Mouse (Mus musculus) forelimb bud, embryonic 11.5 days (tissue): ENCODE data around the gene Pea15a.

ENCODE experiments used
- DNase-seq: peaks from one replicate; pipeline ENCODE4 v3.0.0-alpha.2; 2012; ENCODE audit warnings: low read depth, low spot score

Pea15a gene

GRCm38 (mm10) chr1:172179102-172179501 is 27.5 kb downstream of the Pea15a start:
- DNase-seq, result no peak

DNA sequence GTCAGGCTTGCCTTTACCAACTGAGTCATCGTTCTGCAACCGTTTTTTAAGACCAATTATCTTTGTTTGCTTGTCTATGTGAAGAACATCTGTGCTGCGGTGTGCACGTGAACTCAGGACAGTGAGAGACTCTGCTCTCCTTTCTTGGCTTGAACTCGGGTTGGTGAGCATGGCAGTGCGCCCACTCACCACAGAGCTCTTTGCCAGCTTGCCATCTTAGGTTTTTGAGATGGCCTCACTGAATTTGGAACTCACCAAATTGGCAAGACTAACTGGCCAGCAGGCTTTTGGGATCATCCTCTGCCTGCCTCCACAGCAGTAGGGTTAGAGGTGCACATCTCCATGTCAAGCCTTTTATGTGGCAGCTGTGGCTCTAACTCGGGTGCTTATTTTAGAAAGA is 28.8 kb downstream of the Pea15a start:
- DNase-seq, result no peak

DNA sequence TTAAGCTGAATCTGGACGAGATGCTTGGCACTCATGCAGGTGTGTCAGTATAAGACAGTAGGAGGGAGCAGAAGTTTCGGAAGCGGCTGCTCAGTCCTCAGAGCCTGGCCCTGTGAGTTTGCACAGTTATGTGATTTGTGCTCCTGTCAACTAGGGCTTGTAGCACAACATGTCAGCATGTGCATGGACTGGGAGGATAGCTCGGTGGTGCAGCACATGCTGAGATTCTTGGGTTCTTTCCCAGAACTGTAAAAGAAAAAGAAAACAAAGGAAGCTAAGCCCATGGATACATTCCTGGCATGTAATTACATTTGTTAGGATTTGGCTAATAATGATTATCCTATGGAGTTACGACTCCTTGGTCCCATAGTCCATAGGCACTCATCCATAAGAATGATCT is 33.4 kb downstream of the Pea15a start:
- no peak for DNase-seq

GRCm38 (mm10) chr1:172172381-172172780 is 34.2 kb downstream of the Pea15a start:
- no peak for DNase-seq

DNA sequence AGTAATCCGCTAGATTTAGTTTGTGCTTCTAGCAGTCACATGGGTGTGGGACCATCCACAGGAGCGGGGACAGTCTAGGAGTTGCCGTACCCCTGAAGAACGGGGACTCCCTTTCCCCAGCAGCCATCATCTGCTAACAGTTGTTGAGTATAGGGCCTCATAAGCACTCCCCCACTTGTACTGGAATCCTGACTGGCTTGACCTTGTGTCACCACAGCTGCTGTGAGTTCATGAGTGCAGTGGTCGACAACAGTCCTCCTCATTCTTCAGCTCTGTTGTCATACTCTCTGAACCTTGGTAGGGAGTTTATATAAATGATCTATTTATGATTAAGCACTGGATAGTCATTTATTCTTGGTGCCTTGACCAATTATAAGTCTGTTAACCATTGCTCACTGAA is 36.8 kb downstream of the Pea15a start:
- DNase-seq, result no peak

GRCm38 (mm10) chr1:172167911-172168310 is 38.7 kb downstream of the Pea15a start:
- no peak for DNase-seq

DNA sequence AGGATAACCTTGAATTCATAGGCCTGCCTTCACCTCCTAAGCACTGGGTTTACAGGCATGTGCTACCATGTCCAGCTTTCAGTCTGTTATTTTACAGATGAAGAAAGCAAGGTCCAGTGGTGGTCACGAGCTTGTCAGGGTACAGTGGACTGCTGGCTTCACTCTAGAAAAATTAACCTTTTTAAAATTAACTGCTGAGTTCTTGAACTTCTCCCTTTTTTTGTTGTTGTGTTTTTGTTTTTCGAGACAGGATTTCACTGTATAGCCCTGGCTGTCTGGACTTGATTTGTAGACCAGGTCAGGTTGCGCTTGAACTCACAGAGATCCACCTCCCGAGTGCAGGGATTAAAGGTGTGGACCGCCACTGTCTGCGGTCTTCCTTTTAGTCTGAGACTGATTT is 43.6 kb downstream of the Pea15a start:
- DNase-seq, result no peak

DNA sequence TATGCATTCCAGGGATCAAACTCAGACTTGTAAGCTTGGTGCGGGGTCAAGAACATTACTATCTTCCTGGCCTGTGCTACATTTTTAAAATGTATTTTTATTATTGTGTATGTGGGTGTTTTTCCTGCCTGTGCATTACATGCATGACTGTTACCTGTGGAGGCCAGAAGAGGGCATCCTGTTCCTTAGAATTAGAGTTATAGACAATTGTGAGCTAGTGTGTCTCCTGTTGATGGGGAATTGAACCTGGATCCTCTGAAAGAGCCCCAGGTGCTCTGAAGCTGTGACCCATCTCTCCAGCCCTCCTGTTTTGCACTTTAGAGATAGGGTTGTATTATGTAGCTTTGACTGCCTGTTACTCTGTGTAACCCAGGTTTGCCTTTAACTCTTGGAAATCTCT is 44.6 kb downstream of the Pea15a start:
- no peak for DNase-seq

DNA sequence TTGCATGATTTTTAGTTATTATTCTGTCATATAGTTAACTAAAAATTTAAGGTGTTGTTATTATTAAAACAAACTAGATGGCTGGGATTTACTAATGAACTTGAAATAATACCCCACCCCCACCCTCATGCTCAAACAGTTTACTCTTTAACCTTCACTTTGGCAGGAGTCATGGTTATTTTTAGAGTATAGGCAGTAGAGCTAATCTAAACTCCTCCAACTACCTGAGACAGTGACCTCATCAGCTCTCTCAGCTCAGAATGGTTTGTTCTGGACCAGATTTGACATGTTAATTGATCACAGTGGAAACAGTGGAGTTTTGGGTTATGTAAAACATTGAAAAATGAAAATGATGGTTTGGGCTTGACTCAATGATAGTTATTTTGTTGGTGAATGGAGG is 46.1 kb downstream of the Pea15a start:
- no peak for DNase-seq

DNA sequence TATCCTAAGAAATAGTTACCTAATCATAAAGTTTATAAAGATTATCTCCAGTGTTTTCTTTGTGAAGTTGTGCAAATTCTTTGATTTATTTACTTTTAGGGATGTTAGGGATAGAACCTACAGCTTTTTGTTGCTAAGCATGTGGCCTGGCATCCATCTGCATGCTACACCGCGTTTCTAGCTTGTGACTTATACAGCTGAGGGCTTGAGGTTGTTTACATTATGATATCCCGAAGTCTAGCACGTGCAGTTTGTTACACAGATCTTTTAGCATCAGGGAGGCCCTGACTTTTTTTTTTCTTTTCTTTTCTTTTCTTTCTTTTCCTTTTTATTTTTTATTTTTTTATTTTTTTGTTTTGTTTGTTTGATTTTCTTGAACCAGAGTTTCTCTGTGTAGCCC is 46.6 kb downstream of the Pea15a start:
- DNase-seq, result no peak

GRCm38 (mm10) chr1:172155518-172155917 is 51.1 kb downstream of the Pea15a start:
- no peak for DNase-seq

- DNase-seq, result no peak
These were observed 52.1 kb downstream of the Pea15a start for GRCm38 (mm10) chr1:172154536-172154935.

GRCm38 (mm10) chr1:172148955-172149815 is 57.4 kb downstream of the Pea15a start:
- no peak for DNase-seq

- DNase-seq, result peak; percentile 67
These were observed 58.2 kb downstream of the Pea15a start for GRCm38 (mm10) chr1:172148279-172148954.

- DNase-seq, result peak; percentile 97
These were observed 58.7 kb downstream of the Pea15a start, which contains the start of gene Dcaf8 for GRCm38 (mm10) chr1:172147835-172148278. Gene Dcaf8 (plus strand): TSS chr1:172148084.
